Mouse (Mus musculus): Measurements from ENCODE around the gene C130026I21Rik. TPM values are rescaled to one million over a fixed set of nuclear protein-coding genes. Genes with fewer than 3 reads are reported as not detected.
"Not testable (repeated sequence)": the region's sequence is repeated elsewhere in the genome, so short reads cannot be mapped to it uniquely, and the experiment has no call there.

The C130026I21Rik gene
- polyA plus RNA-seq, 1 experiment from 2014 or later, result not detected

DNA sequence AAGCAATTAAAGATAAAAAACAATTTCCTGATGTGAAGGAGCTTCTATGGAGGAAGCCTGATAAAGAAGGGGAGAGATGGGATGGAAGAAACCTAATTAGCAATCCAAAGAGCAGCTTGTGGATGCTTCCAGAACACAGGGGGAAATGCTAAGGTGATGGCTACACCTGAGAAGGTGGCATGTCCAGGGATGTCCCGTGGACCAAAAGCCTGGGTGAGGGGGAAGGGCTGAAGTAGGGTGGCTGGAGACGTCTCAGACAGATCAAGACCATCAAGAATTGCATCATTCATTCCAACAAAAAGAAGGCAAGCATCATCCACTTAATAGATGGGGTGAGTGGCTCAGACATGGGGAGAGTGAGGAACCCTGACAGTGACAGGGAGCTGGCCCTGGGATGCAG, 27.3 kb downstream of the C130026I21Rik start:
- H3K27me3 ChIP-seq (ENCODE audit: insufficient read depth, low read length); H3K9ac ChIP-seq (replicated peaks; ENCODE audit: low read length); ATAC-seq (ENCODE audit: low FRiP score, low TSS enrichment); H3K4me1 ChIP-seq (ENCODE audit: insufficient read depth, low read length); H3K4me3 ChIP-seq (ENCODE audit: low read length); H3K27ac ChIP-seq (ENCODE audit: low read length); H3K4me2 ChIP-seq (replicated peaks; ENCODE audit: low read depth, low read length); H3K36me3 ChIP-seq (ENCODE audit: insufficient read depth, low read length): not testable (repeated sequence)
- WGBS, result 68% methylated on average over 2 of the region's 2 CpGs
- peaks cover 26% of the 10 kb centered on the region for H3K9me3 ChIP-seq (ENCODE audit: low read length)

DNA sequence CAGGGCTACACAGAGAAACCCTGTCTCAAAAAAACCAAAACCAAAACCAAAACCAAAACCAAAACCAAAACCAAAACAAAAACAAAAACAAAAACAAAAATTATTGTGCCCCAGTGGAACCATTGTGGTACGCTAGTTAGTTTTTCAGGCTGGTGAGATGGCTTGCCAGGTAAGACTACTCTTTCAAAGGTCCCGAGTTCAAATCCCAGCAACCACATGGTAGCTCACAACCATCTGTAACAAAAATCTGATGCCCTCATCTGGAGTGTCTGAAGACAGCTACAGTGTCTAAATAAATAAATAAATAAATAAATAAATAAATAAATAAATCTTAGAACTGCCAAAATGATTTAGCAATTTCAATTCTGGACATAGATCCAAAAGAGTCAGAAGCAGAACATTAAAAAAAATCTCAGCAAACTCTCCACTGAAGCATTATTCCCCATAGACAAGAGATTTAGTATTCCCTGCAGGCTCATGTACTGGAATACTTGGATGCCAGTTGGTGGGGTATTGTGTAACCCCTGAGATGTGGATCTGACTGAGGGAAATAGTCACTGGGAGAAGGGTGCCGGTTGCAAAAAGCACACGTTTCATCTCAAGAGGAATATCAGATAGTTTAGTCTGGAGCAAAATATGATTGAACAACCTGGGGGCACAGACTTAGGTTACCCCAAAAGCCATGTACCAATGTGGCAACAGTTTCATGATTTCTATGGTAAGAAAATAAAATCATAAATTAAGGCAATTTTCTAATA, 31.2 kb downstream of the C130026I21Rik start:
- not testable (repeated sequence) for H3K4me2 ChIP-seq (replicated peaks; ENCODE audit: low read depth, low read length); ATAC-seq (ENCODE audit: low FRiP score, low TSS enrichment); H3K4me3 ChIP-seq (ENCODE audit: low read length); H3K4me1 ChIP-seq (ENCODE audit: insufficient read depth, low read length); H3K36me3 ChIP-seq (ENCODE audit: insufficient read depth, low read length); H3K27ac ChIP-seq (ENCODE audit: low read length); H3K9ac ChIP-seq (replicated peaks; ENCODE audit: low read length); H3K27me3 ChIP-seq (ENCODE audit: insufficient read depth, low read length)
- peaks cover 15% of the 10 kb centered on the region for H3K9me3 ChIP-seq (ENCODE audit: low read length)
- WGBS, result 76% methylated on average over 4 of the region's 4 CpGs

GRCm38 (mm10) chr1:85206531-85206930, 63.8 kb downstream of the C130026I21Rik start:
- H3K4me3 ChIP-seq (ENCODE audit: low read length); H3K4me2 ChIP-seq (replicated peaks; ENCODE audit: low read depth, low read length); H3K9me3 ChIP-seq (ENCODE audit: low read length); H3K4me1 ChIP-seq (ENCODE audit: insufficient read depth, low read length); H3K27me3 ChIP-seq (ENCODE audit: insufficient read depth, low read length); H3K9ac ChIP-seq (replicated peaks; ENCODE audit: low read length); H3K36me3 ChIP-seq (ENCODE audit: insufficient read depth, low read length); H3K27ac ChIP-seq (ENCODE audit: low read length); ATAC-seq (ENCODE audit: low FRiP score, low TSS enrichment): not testable (repeated sequence)
- 54% methylated on average over 1 of the region's 2 CpGs for WGBS

GRCm38 (mm10) chr1:85199523-85199922, 70.8 kb downstream of the C130026I21Rik start:
- not testable (repeated sequence) for H3K9ac ChIP-seq (replicated peaks; ENCODE audit: low read length); H3K9me3 ChIP-seq (ENCODE audit: low read length); ATAC-seq (ENCODE audit: low FRiP score, low TSS enrichment); H3K4me3 ChIP-seq (ENCODE audit: low read length); H3K4me2 ChIP-seq (replicated peaks; ENCODE audit: low read depth, low read length); H3K27me3 ChIP-seq (ENCODE audit: insufficient read depth, low read length); H3K36me3 ChIP-seq (ENCODE audit: insufficient read depth, low read length); H3K4me1 ChIP-seq (ENCODE audit: insufficient read depth, low read length); H3K27ac ChIP-seq (ENCODE audit: low read length)
- 77% methylated on average over 3 of the region's 4 CpGs for WGBS

DNA sequence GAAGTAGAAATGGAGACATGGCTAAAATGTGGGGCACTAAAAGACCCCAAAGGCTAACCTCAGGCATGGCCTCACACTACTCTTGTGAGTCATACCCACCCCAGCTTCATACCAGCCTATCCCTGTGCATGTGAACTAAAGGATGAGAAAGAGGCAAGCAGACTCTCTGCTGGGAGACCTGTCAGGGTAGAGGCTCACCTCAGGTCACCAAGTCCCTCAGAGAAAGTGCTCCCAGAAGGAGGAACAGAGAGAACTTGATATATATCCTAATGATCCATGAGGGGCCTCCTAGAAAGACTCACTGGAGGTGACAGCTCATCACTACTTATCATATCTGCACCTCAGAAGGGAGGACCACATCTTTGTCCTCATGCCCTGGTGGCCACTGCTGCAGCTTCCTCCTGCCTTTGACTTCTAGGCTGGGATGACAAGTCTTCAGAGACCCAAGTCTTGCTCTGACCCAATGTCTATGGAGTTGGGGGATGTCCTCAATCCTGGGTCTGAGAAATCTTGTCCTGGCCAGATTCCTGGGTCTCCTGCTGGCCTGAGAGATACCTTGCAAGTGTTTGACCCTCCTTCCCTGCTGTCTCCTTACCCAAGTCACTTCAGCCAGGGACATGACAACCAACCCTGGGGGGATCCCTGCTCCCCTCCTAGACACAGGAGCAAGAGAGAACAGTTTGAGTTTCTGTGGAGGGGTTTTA, 71.6 kb downstream of the C130026I21Rik start:
- not testable (repeated sequence) for H3K4me3 ChIP-seq (ENCODE audit: low read length); H3K4me2 ChIP-seq (replicated peaks; ENCODE audit: low read depth, low read length); H3K9me3 ChIP-seq (ENCODE audit: low read length); ATAC-seq (ENCODE audit: low FRiP score, low TSS enrichment); H3K9ac ChIP-seq (replicated peaks; ENCODE audit: low read length); H3K27me3 ChIP-seq (ENCODE audit: insufficient read depth, low read length); H3K4me1 ChIP-seq (ENCODE audit: insufficient read depth, low read length); H3K36me3 ChIP-seq (ENCODE audit: insufficient read depth, low read length); H3K27ac ChIP-seq (ENCODE audit: low read length)

- H3K9me3 ChIP-seq (ENCODE audit: low read length); H3K9ac ChIP-seq (replicated peaks; ENCODE audit: low read length); H3K36me3 ChIP-seq (ENCODE audit: insufficient read depth, low read length); H3K4me1 ChIP-seq (ENCODE audit: insufficient read depth, low read length); H3K27me3 ChIP-seq (ENCODE audit: insufficient read depth, low read length); H3K4me3 ChIP-seq (ENCODE audit: low read length); ATAC-seq (ENCODE audit: low FRiP score, low TSS enrichment); H3K27ac ChIP-seq (ENCODE audit: low read length); H3K4me2 ChIP-seq (replicated peaks; ENCODE audit: low read depth, low read length): not testable (repeated sequence)
- WGBS, result 60% methylated on average over 4 of the region's 4 CpGs
Observed at GRCm38 (mm10) chr1:85196732-85197131, 73.6 kb downstream of the C130026I21Rik start.

GRCm38 (mm10) chr1:85193761-85194160, 76.6 kb downstream of the C130026I21Rik start:
- not testable (repeated sequence) for H3K4me1 ChIP-seq (ENCODE audit: insufficient read depth, low read length); ATAC-seq (ENCODE audit: low FRiP score, low TSS enrichment); H3K27ac ChIP-seq (ENCODE audit: low read length); H3K27me3 ChIP-seq (ENCODE audit: insufficient read depth, low read length); H3K4me2 ChIP-seq (replicated peaks; ENCODE audit: low read depth, low read length); H3K36me3 ChIP-seq (ENCODE audit: insufficient read depth, low read length); H3K4me3 ChIP-seq (ENCODE audit: low read length); H3K9ac ChIP-seq (replicated peaks; ENCODE audit: low read length); H3K9me3 ChIP-seq (ENCODE audit: low read length)
- WGBS, result 74% methylated on average over 5 of the region's 5 CpGs

GRCm38 (mm10) chr1:85181981-85182380, 88.4 kb downstream of the C130026I21Rik start:
- not testable (repeated sequence) for H3K9me3 ChIP-seq (ENCODE audit: low read length); H3K9ac ChIP-seq (replicated peaks; ENCODE audit: low read length); H3K27me3 ChIP-seq (ENCODE audit: insufficient read depth, low read length); H3K36me3 ChIP-seq (ENCODE audit: insufficient read depth, low read length); ATAC-seq (ENCODE audit: low FRiP score, low TSS enrichment); H3K27ac ChIP-seq (ENCODE audit: low read length); H3K4me2 ChIP-seq (replicated peaks; ENCODE audit: low read depth, low read length); H3K4me3 ChIP-seq (ENCODE audit: low read length); H3K4me1 ChIP-seq (ENCODE audit: insufficient read depth, low read length)
- 94% methylated on average over 2 of the region's 3 CpGs for WGBS

GRCm38 (mm10) chr1:85178971-85179370, 91.4 kb downstream of the C130026I21Rik start:
- WGBS, result 89% methylated on average over 4 of the region's 4 CpGs

GRCm38 (mm10) chr1:85162841-85163240, 107.5 kb downstream of the C130026I21Rik start:
- not testable (repeated sequence) for H3K9ac ChIP-seq (replicated peaks; ENCODE audit: low read length); H3K27me3 ChIP-seq (ENCODE audit: insufficient read depth, low read length); H3K36me3 ChIP-seq (ENCODE audit: insufficient read depth, low read length); ATAC-seq (ENCODE audit: low FRiP score, low TSS enrichment); H3K9me3 ChIP-seq (ENCODE audit: low read length); H3K27ac ChIP-seq (ENCODE audit: low read length); H3K4me2 ChIP-seq (replicated peaks; ENCODE audit: low read depth, low read length); H3K4me1 ChIP-seq (ENCODE audit: insufficient read depth, low read length); H3K4me3 ChIP-seq (ENCODE audit: low read length)
- WGBS, result 38% methylated on average over 1 of the region's 2 CpGs

More at GRCm38 (mm10) chr1:85178971-85179370, 91.4 kb downstream of the C130026I21Rik start:
- H3K4me1 ChIP-seq (ENCODE audit: insufficient read depth, low read length); H3K9ac ChIP-seq (replicated peaks; ENCODE audit: low read length); H3K9me3 ChIP-seq (ENCODE audit: low read length); H3K4me3 ChIP-seq (ENCODE audit: low read length); H3K27me3 ChIP-seq (ENCODE audit: insufficient read depth, low read length); ATAC-seq (ENCODE audit: low FRiP score, low TSS enrichment); H3K27ac ChIP-seq (ENCODE audit: low read length); H3K4me2 ChIP-seq (replicated peaks; ENCODE audit: low read depth, low read length); H3K36me3 ChIP-seq (ENCODE audit: insufficient read depth, low read length): not testable (repeated sequence)

Data from kidney, embryonic 16.5 days (tissue).